Mouse (Mus musculus): ENCODE measurements around the gene Eml1.

DNA sequence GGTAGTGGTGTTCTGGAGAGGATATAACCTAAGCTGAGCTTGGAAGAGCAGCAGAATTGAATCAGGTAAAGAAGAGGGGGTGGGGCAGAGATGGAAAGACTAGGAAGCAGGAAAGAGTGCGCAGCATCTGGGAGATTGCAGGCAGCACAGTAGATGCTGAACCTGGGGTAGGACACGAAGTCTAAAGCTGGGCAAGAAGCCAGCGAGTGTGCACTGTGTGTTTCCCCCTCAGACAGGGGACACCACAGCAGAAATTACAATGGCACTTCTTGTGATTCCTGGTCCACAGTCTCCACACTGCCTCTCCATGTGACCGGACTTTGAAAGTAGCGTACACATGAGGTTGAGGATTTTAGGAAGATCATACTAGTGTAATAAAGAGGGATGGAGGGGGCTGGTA is 79.8 kb downstream of the Eml1 start:
- TF ChIP-seq CHD2 (IDR thresholded peaks at IDR 0.05; ENCODE audit: low read depth, low read length) (no peak), ZC3H11A (IDR thresholded peaks at IDR 0.05; ENCODE audit: borderline replicate concordance, low read depth, low read length) (no peak), HCFC1 (IDR thresholded peaks at IDR 0.05; ENCODE audit: borderline replicate concordance, insufficient read depth, low read length) (no peak)
